Mouse (Mus musculus) lung, adult 18-20 months (tissue): ENCODE measurements around the gene 4931422A03Rik.

Source experiments
- DNase-seq, 2 experiments: peaks; one replicate each; pipeline ENCODE4 v3.0.0; 2022; ENCODE audit warnings: mixed read lengths in 2 of 2

The 4931422A03Rik gene

DNA sequence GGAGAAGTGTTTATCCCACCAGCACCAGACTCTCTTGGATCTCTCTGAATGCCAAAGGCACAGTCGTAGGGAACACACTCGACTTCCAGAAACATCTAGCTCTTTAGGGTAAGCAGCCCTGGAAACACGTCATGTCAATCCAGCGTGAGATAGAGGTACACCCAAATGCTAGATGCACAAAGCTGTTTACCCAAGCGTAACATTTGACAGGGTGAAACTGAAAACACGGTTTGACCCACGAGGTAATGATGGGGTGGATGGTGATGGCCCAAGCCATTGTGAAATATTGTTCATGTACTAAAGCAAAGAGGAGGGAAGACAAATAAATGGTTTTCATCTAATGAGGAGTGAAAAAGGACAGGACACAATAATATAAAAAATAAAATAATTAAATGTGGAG, 93.9 kb downstream of the 4931422A03Rik start:
- peak in 1 of 2 experiments; percentile 5 for DNase-seq

DNA sequence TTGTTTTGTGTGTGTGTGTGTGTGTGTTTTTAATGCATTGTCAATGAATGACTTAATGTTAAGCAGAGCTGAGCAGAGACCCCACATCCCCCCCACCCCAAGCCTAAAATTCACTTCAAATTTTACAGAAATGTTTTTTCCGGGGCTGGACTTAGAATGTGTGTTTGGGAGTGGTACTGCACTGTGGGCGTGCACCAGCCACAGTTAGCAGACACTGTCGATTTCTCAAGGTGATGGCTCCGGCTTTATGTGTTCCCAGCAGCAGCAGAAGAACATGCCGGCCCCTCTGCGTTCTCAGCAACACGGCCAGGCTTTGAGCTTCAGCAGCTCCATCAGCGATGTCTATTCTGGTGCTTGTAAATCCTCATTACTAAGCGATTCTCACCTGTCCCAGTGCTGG, 95.7 kb downstream of the 4931422A03Rik start:
- no peak for DNase-seq

GRCm38 (mm10) chr2:103932025-103932424, 96.1 kb downstream of the 4931422A03Rik start:
- DNase-seq, result peak in 1 of 2 experiments; percentile 9

- DNase-seq, result no peak
These were observed 96.7 kb downstream of the 4931422A03Rik start for GRCm38 (mm10) chr2:103931511-103931911.

GRCm38 (mm10) chr2:103930306-103931019, 97.7 kb downstream of the 4931422A03Rik start:
- peak in 1 of 2 experiments; percentile 9 for DNase-seq

DNA sequence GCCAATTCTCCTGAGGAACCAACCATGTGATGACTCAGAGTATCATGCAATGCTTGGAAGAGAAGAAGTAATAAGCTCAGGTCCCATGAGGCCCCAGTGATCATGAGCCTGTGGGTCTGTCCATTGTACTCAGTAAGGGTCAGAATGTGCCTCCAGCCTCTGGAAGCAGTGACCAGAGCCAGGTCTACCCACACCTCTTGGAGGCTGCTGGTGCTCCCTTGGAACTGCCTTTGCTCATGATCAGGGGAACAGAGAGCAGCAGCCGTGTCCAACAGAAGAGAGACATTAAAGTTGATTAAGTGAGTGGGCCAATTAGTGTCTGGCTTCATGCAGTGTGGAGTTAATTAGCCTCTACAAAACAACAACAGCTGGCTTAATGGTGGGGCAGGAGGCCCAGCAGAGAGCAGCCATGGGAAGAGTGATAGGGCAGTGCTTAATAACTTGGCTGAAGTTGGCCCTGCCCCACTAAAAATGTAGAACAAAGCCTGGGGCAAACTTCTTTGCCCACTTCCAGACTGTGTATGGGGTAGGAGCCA, 100.5 kb downstream of the 4931422A03Rik start:
- DNase-seq, result peak in 1 of 2 experiments; percentile 14

- no peak for DNase-seq
These were observed 101.5 kb downstream of the 4931422A03Rik start for GRCm38 (mm10) chr2:103926586-103927113.

DNA sequence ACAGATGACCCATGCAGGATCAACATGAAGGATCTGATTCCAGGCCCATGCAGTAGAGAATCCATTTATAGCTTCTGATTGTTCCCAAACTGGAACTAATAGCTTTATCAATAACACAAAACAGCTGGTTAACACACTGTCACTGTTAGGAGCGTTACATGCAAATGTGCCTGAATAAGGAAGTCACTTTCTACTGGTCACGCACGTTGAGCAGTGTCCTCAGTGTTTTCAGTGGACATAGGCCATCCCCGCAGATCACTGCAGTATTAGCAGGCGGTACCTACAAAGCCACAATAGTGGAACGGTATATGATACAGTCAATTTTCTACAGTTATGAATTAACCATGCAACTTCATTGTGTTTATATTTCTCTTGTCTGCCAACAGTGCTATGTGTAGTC, 108.7 kb downstream of the 4931422A03Rik start:
- DNase-seq, result no peak

DNA sequence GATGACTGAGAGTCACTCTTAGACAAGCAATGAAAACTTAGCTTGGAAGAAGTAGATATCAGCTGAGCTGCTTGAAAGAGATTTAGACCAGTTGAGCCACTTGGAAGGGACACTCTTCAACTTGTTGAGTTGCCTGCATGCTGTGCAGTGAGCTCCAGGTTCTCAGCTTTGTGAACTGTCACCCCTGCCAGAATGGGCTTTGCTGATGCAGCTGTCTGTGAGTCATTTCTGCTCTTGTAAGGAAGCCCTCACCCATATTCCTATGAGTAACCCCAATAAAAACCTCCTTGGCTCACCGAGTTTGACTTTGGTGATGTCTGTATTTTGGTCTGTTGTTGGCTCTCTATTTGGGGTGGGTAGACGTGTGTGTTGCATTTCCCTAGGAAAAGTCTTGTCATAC, 109.8 kb downstream of the 4931422A03Rik start:
- no peak for DNase-seq

DNA sequence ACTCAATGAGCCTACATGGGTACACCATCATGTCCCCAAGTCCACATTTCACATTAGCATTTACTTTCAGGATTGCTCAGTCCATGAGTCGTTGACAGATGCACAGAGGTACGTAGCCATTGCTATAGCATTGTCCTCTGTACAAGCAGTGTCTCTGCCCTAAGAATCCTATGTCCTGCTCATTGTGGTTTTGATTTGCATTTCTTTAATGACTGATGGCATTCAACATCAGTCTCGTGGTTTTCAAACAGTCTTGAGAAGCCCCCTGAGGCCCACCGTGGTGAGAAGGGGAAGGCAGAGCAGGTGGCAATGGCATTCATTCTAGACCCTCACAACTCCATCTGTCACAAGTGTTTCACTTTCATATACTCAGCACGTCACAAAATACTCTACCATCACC, 110.8 kb downstream of the 4931422A03Rik start:
- no peak for DNase-seq
